Mouse (Mus musculus): ENCODE results near the gene Igsf3. TPM values are rescaled to one million over a fixed set of nuclear protein-coding genes. Genes with fewer than 3 reads are reported as not detected.

Gene Igsf3
- total and polyA plus RNA-seq, 3 experiments: 0.54 to 1.0 (median 0.59) TPM

DNA sequence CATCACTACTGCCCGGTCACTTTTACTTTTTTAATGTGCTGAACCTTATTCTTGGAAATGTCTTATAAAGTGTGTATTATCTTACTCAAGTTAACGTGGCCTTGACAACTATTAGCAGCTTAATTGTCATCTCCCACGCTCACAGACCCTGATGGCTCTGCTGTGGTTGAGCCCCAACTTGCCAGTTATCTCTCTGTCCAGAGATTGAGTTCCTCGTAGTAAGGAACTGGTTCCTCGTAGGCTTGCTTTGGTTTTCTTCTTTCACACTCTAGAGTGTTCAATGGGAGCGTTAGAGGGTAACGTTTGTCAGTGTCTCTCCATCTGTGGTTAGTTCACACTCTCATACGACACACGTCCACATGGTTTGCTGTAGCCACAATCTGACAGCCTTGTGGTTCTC is 92.8 kb downstream of the Igsf3 start:
- DNase-seq (ENCODE audit: extremely low read depth): no peak

DNA sequence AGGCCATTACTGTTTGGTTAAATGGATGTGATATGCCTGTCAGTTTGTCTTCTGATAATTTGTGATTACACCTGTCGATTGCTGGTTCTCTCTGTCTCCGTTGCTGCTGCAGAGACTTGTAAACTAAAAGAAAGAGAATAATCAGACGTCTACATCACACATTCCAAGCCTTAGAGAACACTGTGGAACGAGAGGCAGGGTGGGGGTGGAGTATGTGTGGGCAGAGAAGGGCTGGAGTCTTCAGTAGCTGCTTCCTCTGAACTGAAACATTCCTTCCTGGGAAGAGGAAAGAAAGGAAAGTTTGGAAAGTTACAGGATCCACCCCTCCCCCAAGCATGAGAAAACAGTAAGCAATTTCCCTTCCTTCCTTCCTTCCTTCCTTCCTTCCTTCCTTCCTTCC is 95.0 kb downstream of the Igsf3 start:
- H3K9me3 ChIP-seq (replicated peaks; ENCODE audit: low read length): no peaks in the 10 kb centered on the region
- no peak for DNase-seq (ENCODE audit: extremely low read depth)
- H3K4me2 ChIP-seq (ENCODE audit: insufficient read depth, low read depth, poor library complexity, severe bottlenecking): no peak overlapping the region
- dilution Hi-C loops (cut with MboI; ENCODE audit: extremely low pct_ligation_motif_present, extremely low pct_unique_long_range_greater_than_20kb, low sequenced_read_pairs): no loop called here
- no peak overlapping the region for H3K4me3 ChIP-seq (replicated peaks in 1 of 3; ENCODE audit: low read depth in 2 of 3, low read length in 2 of 3, poor library complexity in 1 of 3)
- H3K36me3 ChIP-seq (replicated peaks in 1 of 2; ENCODE audit: control insufficient read depth in 1 of 2, insufficient read depth in 1 of 2, low read length in 1 of 2): no peaks in the 10 kb centered on the region
- H3K4me1 ChIP-seq (ENCODE audit: control insufficient read depth in 1 of 2, insufficient read depth in 2 of 2): no peaks in the 10 kb centered on the region
- H3K27me3 ChIP-seq (replicated peaks): peaks cover 2% of the 10 kb centered on the region
- no peak overlapping the region for H3K27ac ChIP-seq (ENCODE audit: insufficient read depth, low read depth)
- in situ Hi-C loops (cut with MboI; ENCODE audit: low pct_ligation_motif_present, low pct_unique_long_range_greater_than_20kb, low sequenced_read_pairs): no loop called here
- TF ChIP-seq E2F4 (IDR thresholded peaks at IDR 0.05; ENCODE audit: insufficient replicate concordance, low read depth, low read length) (no peak), ZKSCAN1 (IDR thresholded peaks at IDR 0.05; ENCODE audit: borderline replicate concordance, low read depth, low read length) (no peak), POLR2AphosphoS2 (IDR thresholded peaks at IDR 0.05; ENCODE audit: low read depth, low read length) (no peak), HCFC1 (IDR thresholded peaks at IDR 0.05; ENCODE audit: low read depth, low read length) (no peak), RAD21 (IDR thresholded peaks at IDR 0.05; ENCODE audit: low read depth, low read length) (no peak), POLR2A (IDR thresholded peaks at IDR 0.05; ENCODE audit: low read depth, low read length) (no peak), SMC3 (IDR thresholded peaks at IDR 0.05; ENCODE audit: low read depth, low read length) (no peak), USF1 (IDR thresholded peaks at IDR 0.05; ENCODE audit: low read depth, low read length) (no peak), TCF12 (IDR thresholded peaks at IDR 0.05; ENCODE audit: low read depth, low read length) (no peak), SIN3A (IDR thresholded peaks at IDR 0.05; ENCODE audit: low read length) (no peak), ETS1 (conservative IDR thresholded peaks at IDR 0.05; ENCODE audit: low read depth, low read length) (no peak), EP300 (IDR thresholded peaks at IDR 0.05; ENCODE audit: low read length) (no peak), KAT2A (IDR thresholded peaks at IDR 0.05; ENCODE audit: insufficient replicate concordance, low read length) (no peak), JUND (conservative IDR thresholded peaks at IDR 0.05; ENCODE audit: low read depth, low read length) (no peak), USF2 (conservative IDR thresholded peaks at IDR 0.05; ENCODE audit: low read depth, low read length) (no peak), MXI1 (IDR thresholded peaks at IDR 0.05; ENCODE audit: low read depth, low read length) (no peak), NELFE (IDR thresholded peaks at IDR 0.05; ENCODE audit: low read depth, low read length) (no peak), JUN (IDR thresholded peaks at IDR 0.05; ENCODE audit: insufficient read depth, low read depth, low read length) (no peak)
- no peak overlapping the region for H3K9ac ChIP-seq (ENCODE audit: insufficient read depth, low read depth)
- H3K79me2 ChIP-seq (replicated peaks; ENCODE audit: control insufficient read depth, extremely low read depth, insufficient read depth, poor library complexity, severe bottlenecking): no peaks in the 10 kb centered on the region

More for the DNA sequence above, 92.8 kb downstream of the Igsf3 start:
- Histone ChIP-seq H3K4me2 (ENCODE audit: insufficient read depth, low read depth, poor library complexity, severe bottlenecking) (no peak overlapping the region), H3K9ac (ENCODE audit: insufficient read depth, low read depth) (no peak overlapping the region), H3K79me2 (replicated peaks; ENCODE audit: control insufficient read depth, extremely low read depth, insufficient read depth, poor library complexity, severe bottlenecking) (no peaks in the 10 kb centered on the region), H3K4me3 (replicated peaks in 1 of 3; ENCODE audit: low read depth in 2 of 3, low read length in 2 of 3, poor library complexity in 1 of 3) (no peak overlapping the region), H3K27me3 (replicated peaks) (peaks cover 4% of the 10 kb centered on the region), H3K9me3 (replicated peaks; ENCODE audit: low read length) (no peaks in the 10 kb centered on the region), H3K36me3 (replicated peaks in 1 of 2; ENCODE audit: control insufficient read depth in 1 of 2, insufficient read depth in 1 of 2, low read length in 1 of 2) (no peaks in the 10 kb centered on the region), H3K27ac (ENCODE audit: insufficient read depth, low read depth) (no peak overlapping the region), H3K4me1 (ENCODE audit: control insufficient read depth in 1 of 2, insufficient read depth in 2 of 2) (no peaks in the 10 kb centered on the region)
- TF ChIP-seq BHLHE40 (IDR thresholded peaks at IDR 0.05; ENCODE audit: low read depth, low read length): no peak
- no peak for TF ChIP-seq KAT2A (IDR thresholded peaks at IDR 0.05; ENCODE audit: insufficient replicate concordance, low read length)
- no peak for TF ChIP-seq MEF2A (IDR thresholded peaks at IDR 0.05; ENCODE audit: borderline replicate concordance, low read depth, low read length)
- TF ChIP-seq CHD1 (IDR thresholded peaks at IDR 0.05; ENCODE audit: low read depth, low read length): no peak
- no peak for TF ChIP-seq NRF1 (IDR thresholded peaks at IDR 0.05; ENCODE audit: low read depth, low read length)
- TF ChIP-seq TCF12 (IDR thresholded peaks at IDR 0.05; ENCODE audit: low read depth, low read length): no peak
- TF ChIP-seq SIN3A (IDR thresholded peaks at IDR 0.05; ENCODE audit: low read length): no peak
- TF ChIP-seq MAX (IDR thresholded peaks at IDR 0.05; ENCODE audit: low read length): no peak
- TF ChIP-seq MAZ (IDR thresholded peaks at IDR 0.05; ENCODE audit: low read depth, low read length): no peak
- TF ChIP-seq MAFK (IDR thresholded peaks at IDR 0.05; ENCODE audit: insufficient replicate concordance, low read length): no peak
- TF ChIP-seq JUND (conservative IDR thresholded peaks at IDR 0.05; ENCODE audit: low read depth, low read length): no peak
- TF ChIP-seq SMC3 (IDR thresholded peaks at IDR 0.05; ENCODE audit: low read depth, low read length): no peak
- TF ChIP-seq RCOR1 (conservative IDR thresholded peaks at IDR 0.05; ENCODE audit: low read depth, low read length): no peak
- no peak for TF ChIP-seq ZMIZ1 (IDR thresholded peaks at IDR 0.05; ENCODE audit: low read depth, low read length)
- no peak for TF ChIP-seq ELF1 (IDR thresholded peaks at IDR 0.05; ENCODE audit: low read depth, low read length)
- TF ChIP-seq POLR2AphosphoS2 (IDR thresholded peaks at IDR 0.05; ENCODE audit: low read depth, low read length): no peak
- TF ChIP-seq CHD2 (IDR thresholded peaks at IDR 0.05; ENCODE audit: low read length): no peak
- TF ChIP-seq USF1 (IDR thresholded peaks at IDR 0.05; ENCODE audit: low read depth, low read length): no peak
- no peak for TF ChIP-seq MXI1 (IDR thresholded peaks at IDR 0.05; ENCODE audit: low read depth, low read length)
- dilution Hi-C loops (cut with MboI; ENCODE audit: extremely low pct_ligation_motif_present, extremely low pct_unique_long_range_greater_than_20kb, low sequenced_read_pairs): no loop called here
- in situ Hi-C loops (cut with MboI; ENCODE audit: low pct_ligation_motif_present, low pct_unique_long_range_greater_than_20kb, low sequenced_read_pairs): loop anchor here (10.0 kb wide), 3 partner anchors 95 to 495 kb away; partner anchors contain the start of gene Igsf3
